Mouse (Mus musculus) heart, embryonic 13.5 days (tissue): ENCODE measurements at regions not wholly inside any gene's neighbourhood (a gene's known extent, or its start where the extent isn't known, plus 50 kb on each side); places are given as distances from the start of the nearest gene placed in this dataset.

ENCODE experiments used
- ATAC-seq: fragments of 200-750 bp; cut with Nextera tagmentation; 2 replicates; pipeline ENCODE4 v1.8.0; 2017; ENCODE audit warnings: moderate TSS enrichment; ENCODE audit not compliant: insufficient number of reproducible peaks, low FRiP score, low TSS enrichment; ENCODE audit errors: extremely low read depth
- H3K27ac ChIP-seq: fragments of 300-500 bp; sonication (generic); replicated peaks from 2 replicates; pipeline ENCODE4 v1.5.1; 2015; ENCODE audit warnings: moderate library complexity, mild to moderate bottlenecking, inconsistent platforms
- H3K27me3 ChIP-seq: fragments of 300-500 bp; sonication (generic); replicated peaks from 2 replicates; pipeline ENCODE4 v1.6.1; 2015; ENCODE audit warnings: mild to moderate bottlenecking, inconsistent platforms
- H3K36me3 ChIP-seq: fragments of 300-500 bp; sonication (generic); 2 replicates; pipeline ENCODE4 v1.6.1; 2015; ENCODE audit warnings: mild to moderate bottlenecking, inconsistent platforms
- H3K4me1 ChIP-seq: fragments of 300-500 bp; sonication (generic); 2 replicates; pipeline ENCODE4 v1.6.1; 2015; ENCODE audit warnings: inconsistent platforms
- H3K4me2 ChIP-seq: fragments of 300-500 bp; sonication (generic); 2 replicates; pipeline ENCODE4 v1.6.1; 2015; ENCODE audit warnings: inconsistent platforms, mild to moderate bottlenecking, moderate library complexity
- H3K4me3 ChIP-seq: fragments of 300-500 bp; sonication (generic); 2 replicates; pipeline ENCODE4 v1.5.1; 2015; ENCODE audit warnings: moderate library complexity, mild to moderate bottlenecking, inconsistent platforms
- H3K9ac ChIP-seq: fragments of 300-500 bp; sonication (generic); 2 replicates; pipeline ENCODE4 v1.6.1; 2015; ENCODE audit warnings: inconsistent platforms, mild to moderate bottlenecking, moderate library complexity
- H3K9me3 ChIP-seq: fragments of 300-500 bp; sonication (generic); 2 replicates; pipeline ENCODE4 v1.6.1; 2016; ENCODE audit warnings: inconsistent platforms
- WGBS: fragments of 180-500 bp; shearing (Covaris S2); methylation state at CpG from one replicate; pipeline ENCODE4 v1.1.7; 2015; ENCODE audit warnings: mixed read lengths; 5-methylcytosine and 5-hydroxymethylcytosine counted together

GRCm38 (mm10) chr1:55859113-55859512 is 453.4 kb downstream of the Plcl1 start:
- WGBS = 84% methylated on average over 3 of the region's 3 CpGs
- H3K9me3 ChIP-seq = 0 out of 2 replicates have a peak, but pooled peaks cover 3% of the 10 kb centered on the region
- H3K36me3 ChIP-seq = no peaks in the 10 kb centered on the region
- H3K9ac ChIP-seq = no peak overlapping the region
- H3K27ac ChIP-seq = no peak overlapping the region
- ATAC-seq = no peak
- no peak overlapping the region for H3K4me3 ChIP-seq
- H3K4me2 ChIP-seq = no peak overlapping the region
- H3K27me3 ChIP-seq = no peaks in the 10 kb centered on the region
- H3K4me1 ChIP-seq = no peaks in the 10 kb centered on the region

DNA sequence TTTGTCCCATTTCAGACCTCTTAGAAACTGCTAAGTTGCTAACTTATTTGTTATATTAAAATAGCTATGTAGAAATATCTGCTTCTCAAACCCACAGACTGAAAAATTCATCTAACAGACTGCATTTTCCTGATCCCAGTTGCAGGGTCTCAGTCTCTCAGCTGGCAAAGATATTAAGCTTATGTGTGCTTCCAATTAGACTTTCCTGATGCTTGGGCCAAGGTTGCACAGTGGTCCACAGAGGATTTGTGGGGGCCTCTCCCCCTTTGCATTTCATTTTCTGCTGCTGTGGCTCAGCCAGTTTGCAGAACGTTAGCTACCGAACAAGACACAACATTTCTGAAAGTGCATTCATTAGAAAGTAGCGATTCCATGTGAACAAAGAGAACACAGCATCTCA is 457.4 kb downstream of the Plcl1 start:
- ATAC-seq = no peak
- Histone ChIP-seq H3K9me3 (no peaks in the 10 kb centered on the region), H3K4me2 (no peak overlapping the region), H3K27me3 (no peaks in the 10 kb centered on the region), H3K36me3 (no peaks in the 10 kb centered on the region), H3K4me1 (no peaks in the 10 kb centered on the region), H3K27ac (no peak overlapping the region), H3K9ac (no peak overlapping the region), H3K4me3 (no peak overlapping the region)
- 75% methylated on average over 3 of the region's 3 CpGs for WGBS

- H3K4me1 ChIP-seq = no peaks in the 10 kb centered on the region
- no peak for ATAC-seq
- 50% methylated on average over 4 of the region's 4 CpGs for WGBS
Measured at GRCm38 (mm10) chr1:55865274-55865673, 459.6 kb downstream of the Plcl1 start.

GRCm38 (mm10) chr1:55866677-55867076 is 461.0 kb downstream of the Plcl1 start:
- ATAC-seq = no peak
- no peaks in the 10 kb centered on the region for H3K4me1 ChIP-seq
- H3K36me3 ChIP-seq = no peaks in the 10 kb centered on the region
- no peaks in the 10 kb centered on the region for H3K9me3 ChIP-seq
- H3K9ac ChIP-seq = no peak overlapping the region
- no peak overlapping the region for H3K4me3 ChIP-seq
- H3K27ac ChIP-seq = no peak overlapping the region
- H3K27me3 ChIP-seq = no peaks in the 10 kb centered on the region
- no peak overlapping the region for H3K4me2 ChIP-seq

More at GRCm38 (mm10) chr1:55865274-55865673, 459.6 kb downstream of the Plcl1 start:
- Histone ChIP-seq H3K36me3 (no peaks in the 10 kb centered on the region), H3K9me3 (no peaks in the 10 kb centered on the region), H3K27ac (no peak overlapping the region), H3K4me3 (no peak overlapping the region), H3K27me3 (no peaks in the 10 kb centered on the region), H3K9ac (no peak overlapping the region), H3K4me2 (no peak overlapping the region)

- no peaks in the 10 kb centered on the region for H3K9me3 ChIP-seq
- no peak for ATAC-seq
- H3K27ac ChIP-seq = no peak overlapping the region
- WGBS = 83% methylated on average over 4 of the region's 4 CpGs
- H3K4me2 ChIP-seq = no peak overlapping the region
- H3K36me3 ChIP-seq = no peaks in the 10 kb centered on the region
- peaks cover 4% of the 10 kb centered on the region; the same call in 1 of the 2 replicates for H3K27me3 ChIP-seq
- H3K4me1 ChIP-seq = no peaks in the 10 kb centered on the region; the same call in 1 of the 2 replicates
- no peak overlapping the region for H3K9ac ChIP-seq
- no peak overlapping the region for H3K4me3 ChIP-seq
Measured at GRCm38 (mm10) chr1:55873583-55873982, 467.9 kb downstream of the Plcl1 start.

- no peak overlapping the region for H3K9ac ChIP-seq
- no peaks in the 10 kb centered on the region; the same call in 1 of the 2 replicates for H3K4me1 ChIP-seq
- H3K4me2 ChIP-seq = no peak overlapping the region
- no peak for ATAC-seq
- 9% methylated on average over 7 of the region's 7 CpGs for WGBS
- H3K27me3 ChIP-seq = peaks cover 4% of the 10 kb centered on the region; the same call in 1 of the 2 replicates
- no peak overlapping the region for H3K4me3 ChIP-seq
- H3K36me3 ChIP-seq = no peaks in the 10 kb centered on the region
- no peaks in the 10 kb centered on the region for H3K9me3 ChIP-seq
- no peak overlapping the region for H3K27ac ChIP-seq
Measured at GRCm38 (mm10) chr1:55874143-55874867, 468.6 kb downstream of the Plcl1 start.

DNA sequence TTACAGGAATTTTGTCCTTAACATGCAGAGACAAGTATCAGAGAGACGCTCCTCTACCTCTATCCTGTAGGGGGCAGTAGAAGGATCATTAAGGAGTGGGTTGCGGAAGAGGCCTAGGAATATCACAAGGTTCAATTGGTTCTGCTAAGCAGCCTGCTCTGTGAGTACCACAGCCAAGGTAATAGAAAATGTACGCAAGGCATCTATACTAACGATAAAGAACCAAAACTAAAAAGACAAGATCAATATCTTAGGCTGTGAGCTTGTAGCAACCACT is 469.1 kb downstream of the Plcl1 start:
- ATAC-seq = no peak
- no peak overlapping the region for H3K27ac ChIP-seq
- H3K4me3 ChIP-seq = no peak overlapping the region
- 78% methylated on average over 4 of the region's 4 CpGs for WGBS
- H3K4me1 ChIP-seq = no peaks in the 10 kb centered on the region; the same call in 1 of the 2 replicates
- no peaks in the 10 kb centered on the region for H3K36me3 ChIP-seq
- H3K9me3 ChIP-seq = 0 out of 2 replicates have a peak, but pooled peaks cover under 1% of the 10 kb centered on the region
- no peak overlapping the region for H3K9ac ChIP-seq
- H3K4me2 ChIP-seq = no peak overlapping the region
- H3K27me3 ChIP-seq = peaks cover 4% of the 10 kb centered on the region; the same call in 1 of the 2 replicates

DNA sequence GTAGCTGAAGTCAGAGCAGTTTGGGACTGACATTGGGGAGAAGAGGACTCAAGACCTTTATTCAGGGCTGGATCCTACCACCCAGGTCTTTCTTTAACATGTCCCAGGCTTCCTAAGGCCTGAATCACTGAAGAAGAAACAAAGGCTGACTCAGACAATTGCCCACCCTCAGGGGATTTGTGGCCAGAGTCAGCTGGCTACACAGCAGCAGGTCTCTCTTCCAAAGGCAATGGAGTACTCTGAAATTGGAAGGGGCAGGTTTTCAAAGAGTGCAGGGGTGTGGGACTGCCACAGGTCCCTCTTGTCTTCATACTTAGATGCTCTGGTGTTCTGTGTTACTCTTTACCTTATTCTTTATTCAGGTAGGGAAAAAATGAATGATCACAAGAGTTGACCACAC is 478.9 kb downstream of the Plcl1 start:
- H3K4me3 ChIP-seq = no peak overlapping the region
- H3K9ac ChIP-seq = no peak overlapping the region
- ATAC-seq = no peak
- no peak overlapping the region for H3K4me2 ChIP-seq
- H3K4me1 ChIP-seq = peaks cover 22% of the 10 kb centered on the region
- no peak overlapping the region for H3K27ac ChIP-seq
- no peaks in the 10 kb centered on the region for H3K36me3 ChIP-seq
- peaks cover 5% of the 10 kb centered on the region; the same call in 1 of the 2 replicates for H3K9me3 ChIP-seq
- peaks cover 49% of the 10 kb centered on the region for H3K27me3 ChIP-seq

GRCm38 (mm10) chr1:55886383-55887070 is 480.8 kb downstream of the Plcl1 start:
- H3K36me3 ChIP-seq = no peaks in the 10 kb centered on the region
- no peak overlapping the region for H3K4me2 ChIP-seq
- H3K4me1 ChIP-seq = peaks cover 22% of the 10 kb centered on the region
- H3K9ac ChIP-seq = no peak overlapping the region
- H3K9me3 ChIP-seq = no peaks in the 10 kb centered on the region
- WGBS = 27% methylated on average over 5 of the region's 5 CpGs
- no peak overlapping the region for H3K4me3 ChIP-seq
- ATAC-seq = no peak
- H3K27ac ChIP-seq = no peak overlapping the region
- peaks cover 67% of the 10 kb centered on the region for H3K27me3 ChIP-seq

- Histone ChIP-seq H3K27me3 (peaks cover 71% of the 10 kb centered on the region), H3K4me2 (0 out of 2 replicates have a peak overlapping the region, but pooled peaks have one; percentile 64), H3K27ac (no peak overlapping the region), H3K9ac (no peak overlapping the region), H3K4me3 (no peak overlapping the region), H3K36me3 (no peaks in the 10 kb centered on the region), H3K4me1 (peaks cover 22% of the 10 kb centered on the region), H3K9me3 (no peaks in the 10 kb centered on the region)
- no peak for ATAC-seq
- 38% methylated on average over 7 of the region's 7 CpGs for WGBS
Measured at GRCm38 (mm10) chr1:55887386-55887785, 481.7 kb downstream of the Plcl1 start.

- 35% methylated on average over 17 of the region's 17 CpGs for WGBS
- Histone ChIP-seq H3K4me3 (peak overlapping the region; percentile 33), H3K9ac (no peak overlapping the region), H3K4me2 (peak overlapping the region; percentile 64), H3K4me1 (peaks cover 22% of the 10 kb centered on the region), H3K36me3 (no peaks in the 10 kb centered on the region), H3K27ac (no peak overlapping the region), H3K9me3 (no peaks in the 10 kb centered on the region), H3K27me3 (peaks cover 73% of the 10 kb centered on the region)
- no peak for ATAC-seq
Measured at GRCm38 (mm10) chr1:55888711-55889366, 483.1 kb downstream of the Plcl1 start.
